Mouse (Mus musculus): ENCODE data around the gene Mlycd. TPM values are rescaled to one million over a fixed set of nuclear protein-coding genes. Genes with fewer than 3 reads are reported as not detected.
A peak's percentile ranks its signal among the peaks of the same experiment; 100 is the strongest.

The Mlycd gene
- polyA plus RNA-seq, 1 experiment: 14.2 TPM

DNA sequence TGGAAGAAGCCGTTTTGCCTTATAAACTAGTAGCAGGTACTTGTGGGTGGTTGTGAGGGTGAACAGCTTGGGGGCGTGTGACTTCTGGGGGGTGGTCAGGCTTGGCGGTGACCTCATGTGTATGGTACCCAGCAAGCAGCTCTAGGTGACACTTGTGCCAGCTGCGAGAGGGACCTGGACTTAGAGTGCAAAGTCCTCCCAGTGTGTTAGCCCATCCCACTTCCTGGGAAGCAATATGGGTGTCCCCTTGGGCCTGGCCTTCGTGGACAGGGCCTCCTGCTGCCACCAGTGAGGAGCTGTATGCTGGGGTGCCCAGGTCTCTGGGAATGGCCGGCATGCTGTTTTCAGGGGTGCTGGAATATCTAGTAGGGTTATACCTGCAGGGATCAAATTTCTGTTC is 44.2 kb downstream of the Mlycd start:
- H3K4me3 ChIP-seq (ENCODE audit: insufficient read depth, low read length): peak overlapping the region; percentile 11; the same call in 1 of the 2 replicates
- peaks cover 55% of the 10 kb centered on the region for H3K4me1 ChIP-seq (ENCODE audit: control insufficient read depth, insufficient read depth, low read length)
- TF ChIP-seq POLR2A (IDR thresholded peaks at IDR 0.05; ENCODE audit: borderline replicate concordance, low read depth, low read length): no peak
- no peak for TF ChIP-seq CTCF (IDR thresholded peaks at IDR 0.05; ENCODE audit: low read depth, low read length)
- H3K27ac ChIP-seq (ENCODE audit: insufficient read depth, low read depth, low read length): no peak overlapping the region

DNA sequence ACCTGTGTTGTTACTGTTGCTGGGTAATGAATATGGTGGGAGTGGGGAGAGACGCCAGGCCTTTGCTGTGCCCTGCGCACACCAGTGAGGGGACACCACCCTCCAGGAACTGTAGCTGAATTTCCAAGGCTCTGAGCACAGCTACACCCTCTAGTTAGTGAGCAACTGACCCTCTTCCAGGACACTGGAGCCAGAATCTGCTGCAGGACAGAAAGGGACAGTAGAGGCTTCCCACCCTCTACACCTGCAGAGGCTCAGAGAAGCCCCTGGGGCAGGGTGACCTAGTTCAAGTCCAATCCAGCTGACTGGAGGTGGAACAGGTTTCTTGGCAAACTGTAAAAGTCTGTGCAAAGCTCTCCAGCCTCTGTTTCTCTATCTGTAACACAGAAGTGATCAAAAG is 44.7 kb downstream of the Mlycd start:
- TF ChIP-seq POLR2A (IDR thresholded peaks at IDR 0.05; ENCODE audit: borderline replicate concordance, low read depth, low read length): no peak
- no peak for TF ChIP-seq CTCF (IDR thresholded peaks at IDR 0.05; ENCODE audit: low read depth, low read length)
- peaks cover 55% of the 10 kb centered on the region for H3K4me1 ChIP-seq (ENCODE audit: control insufficient read depth, insufficient read depth, low read length)
- H3K27ac ChIP-seq (ENCODE audit: insufficient read depth, low read depth, low read length): no peak overlapping the region
- H3K4me3 ChIP-seq (ENCODE audit: insufficient read depth, low read length): no peak overlapping the region

DNA sequence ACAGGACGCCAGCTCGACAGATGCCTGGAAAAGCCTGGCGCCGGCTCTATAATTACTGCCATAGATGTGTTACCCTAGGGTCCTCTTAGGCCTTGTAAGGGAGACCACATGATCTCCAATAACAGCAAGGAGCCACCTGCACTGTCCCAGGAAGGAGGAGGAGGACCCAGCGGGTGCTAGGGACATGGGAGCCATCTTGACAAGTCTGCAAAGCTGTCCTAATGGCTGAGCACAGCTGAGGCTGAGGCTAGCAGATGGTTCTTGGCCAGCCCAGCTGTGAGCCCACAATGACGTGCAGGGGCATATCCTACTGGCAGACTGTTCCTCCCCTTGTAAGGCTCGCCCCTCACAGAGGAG is 45.2 kb downstream of the Mlycd start:
- no peak for TF ChIP-seq CTCF (IDR thresholded peaks at IDR 0.05; ENCODE audit: low read depth, low read length)
- no peak for TF ChIP-seq POLR2A (IDR thresholded peaks at IDR 0.05; ENCODE audit: borderline replicate concordance, low read depth, low read length)
- Histone ChIP-seq H3K27ac (ENCODE audit: insufficient read depth, low read depth, low read length) (0 out of 2 replicates have a peak overlapping the region, but pooled peaks have one; percentile 0), H3K4me3 (ENCODE audit: insufficient read depth, low read length) (no peak overlapping the region), H3K4me1 (ENCODE audit: control insufficient read depth, insufficient read depth, low read length) (peaks cover 55% of the 10 kb centered on the region)

DNA sequence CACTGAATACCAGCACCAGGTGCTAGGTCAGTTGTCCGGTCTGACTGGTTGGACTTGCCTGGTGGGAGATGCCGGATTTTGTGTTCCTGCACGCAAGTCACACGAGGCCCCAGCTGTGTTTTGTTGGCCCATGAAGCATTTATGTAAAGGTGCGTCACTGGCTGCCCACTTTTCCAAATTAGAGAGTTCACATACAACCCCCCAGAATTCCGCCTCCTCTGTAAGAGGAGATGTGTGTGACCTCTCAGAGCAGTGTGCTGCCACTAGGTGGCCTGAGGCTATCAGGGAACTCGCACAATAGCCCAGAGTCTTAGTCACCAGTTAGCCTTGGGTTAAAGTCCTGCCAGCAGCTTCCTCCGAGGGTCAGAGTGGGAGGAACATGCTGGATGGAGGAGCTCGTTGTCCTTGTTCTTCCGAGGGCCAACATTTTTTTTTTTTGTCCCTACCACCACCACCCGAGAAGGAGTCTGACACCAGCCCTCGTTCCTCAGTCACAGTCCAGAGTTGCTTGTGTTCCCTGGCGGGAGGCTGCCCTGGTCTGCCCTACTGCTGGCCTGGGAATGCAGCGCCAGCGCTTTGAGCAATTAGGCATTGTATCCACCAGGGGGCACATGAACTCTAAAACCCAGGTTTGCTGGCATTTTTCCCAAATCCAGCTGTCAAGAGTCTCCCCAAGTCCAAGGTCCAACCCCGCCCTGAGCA is 45.7 kb downstream of the Mlycd start:
- Histone ChIP-seq H3K27ac (ENCODE audit: insufficient read depth, low read depth, low read length) (peak overlapping the region; percentile 45), H3K4me1 (ENCODE audit: control insufficient read depth, insufficient read depth, low read length) (peaks cover 52% of the 10 kb centered on the region), H3K4me3 (ENCODE audit: insufficient read depth, low read length) (peak overlapping the region; percentile 46)
- peak; percentile 48 for TF ChIP-seq CTCF (IDR thresholded peaks at IDR 0.05; ENCODE audit: low read depth, low read length)
- TF ChIP-seq POLR2A (IDR thresholded peaks at IDR 0.05; ENCODE audit: borderline replicate concordance, low read depth, low read length): no peak

DNA sequence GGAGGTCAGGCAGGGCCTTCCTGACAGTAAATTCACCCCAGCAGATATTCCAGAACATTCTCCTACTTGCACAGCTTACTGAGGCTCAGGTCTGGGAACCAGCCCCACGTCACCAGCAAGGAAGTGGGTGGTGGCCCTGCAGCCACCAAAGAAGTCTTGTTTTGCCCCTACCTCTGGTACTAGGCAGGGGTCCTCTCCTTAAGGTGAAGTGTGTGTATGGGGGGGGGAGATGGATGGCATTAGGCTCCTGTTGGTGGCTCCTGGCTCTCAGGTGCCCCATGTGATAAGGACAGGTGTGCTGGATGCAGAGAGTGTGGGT is 46.2 kb downstream of the Mlycd start:
- no peak overlapping the region; the same call in 1 of the 2 replicates for H3K27ac ChIP-seq (ENCODE audit: insufficient read depth, low read depth, low read length)
- H3K4me1 ChIP-seq (ENCODE audit: control insufficient read depth, insufficient read depth, low read length): peaks cover 47% of the 10 kb centered on the region
- no peak for TF ChIP-seq POLR2A (IDR thresholded peaks at IDR 0.05; ENCODE audit: borderline replicate concordance, low read depth, low read length)
- no peak for TF ChIP-seq CTCF (IDR thresholded peaks at IDR 0.05; ENCODE audit: low read depth, low read length)
- H3K4me3 ChIP-seq (ENCODE audit: insufficient read depth, low read length): peak overlapping the region; percentile 46; the same call in 1 of the 2 replicates

DNA sequence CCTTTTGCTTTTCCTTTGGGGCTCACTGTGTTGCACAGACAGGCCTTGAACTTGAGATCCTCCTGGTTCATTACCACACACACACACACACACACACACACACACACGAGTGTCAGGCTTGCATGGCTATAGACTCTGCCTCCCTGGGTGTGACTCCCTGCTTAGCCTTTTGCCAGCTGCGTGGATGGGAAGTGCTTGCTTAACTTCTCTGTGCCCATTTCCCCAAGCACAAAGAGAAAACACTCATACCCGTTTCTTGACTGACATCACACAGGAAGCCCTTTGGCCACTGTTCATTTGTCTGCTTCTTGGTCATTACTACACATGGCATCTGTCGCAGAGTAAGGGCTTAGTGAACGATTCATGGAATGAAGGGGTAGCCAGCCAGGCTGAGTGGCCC is 47.3 kb downstream of the Mlycd start:
- no peak overlapping the region for H3K27ac ChIP-seq (ENCODE audit: insufficient read depth, low read depth, low read length)
- H3K4me3 ChIP-seq (ENCODE audit: insufficient read depth, low read length): no peak overlapping the region
- TF ChIP-seq POLR2A (IDR thresholded peaks at IDR 0.05; ENCODE audit: borderline replicate concordance, low read depth, low read length): no peak
- no peak for TF ChIP-seq CTCF (IDR thresholded peaks at IDR 0.05; ENCODE audit: low read depth, low read length)
- peaks cover 41% of the 10 kb centered on the region for H3K4me1 ChIP-seq (ENCODE audit: control insufficient read depth, insufficient read depth, low read length)

DNA sequence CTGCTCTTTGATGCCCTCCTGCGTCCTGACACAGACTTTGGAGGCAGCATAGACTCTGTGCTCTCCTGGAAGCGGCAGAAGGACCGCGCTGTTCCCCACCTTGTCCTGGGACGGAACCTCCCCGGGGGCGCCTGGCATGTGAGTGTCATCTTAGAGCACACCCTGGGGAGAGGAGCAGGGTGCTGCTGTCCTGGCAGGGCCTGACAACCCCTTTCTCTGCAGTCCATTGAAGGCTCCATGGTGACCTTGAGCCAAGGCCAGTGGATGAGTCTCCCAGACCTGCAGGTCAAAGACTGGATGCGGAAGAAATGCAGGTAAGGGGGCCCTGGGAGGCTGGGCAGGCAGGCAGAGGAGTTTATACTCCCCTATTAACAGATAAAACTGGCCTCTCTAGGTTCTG is 48.3 kb downstream of the Mlycd start:
- Histone ChIP-seq H3K4me1 (ENCODE audit: control insufficient read depth, insufficient read depth, low read length) (peaks cover 37% of the 10 kb centered on the region), H3K4me3 (ENCODE audit: insufficient read depth, low read length) (no peak overlapping the region), H3K27ac (ENCODE audit: insufficient read depth, low read depth, low read length) (no peak overlapping the region)
- TF ChIP-seq POLR2A (IDR thresholded peaks at IDR 0.05; ENCODE audit: borderline replicate concordance, low read depth, low read length) (no peak), CTCF (IDR thresholded peaks at IDR 0.05; ENCODE audit: low read depth, low read length) (no peak)

DNA sequence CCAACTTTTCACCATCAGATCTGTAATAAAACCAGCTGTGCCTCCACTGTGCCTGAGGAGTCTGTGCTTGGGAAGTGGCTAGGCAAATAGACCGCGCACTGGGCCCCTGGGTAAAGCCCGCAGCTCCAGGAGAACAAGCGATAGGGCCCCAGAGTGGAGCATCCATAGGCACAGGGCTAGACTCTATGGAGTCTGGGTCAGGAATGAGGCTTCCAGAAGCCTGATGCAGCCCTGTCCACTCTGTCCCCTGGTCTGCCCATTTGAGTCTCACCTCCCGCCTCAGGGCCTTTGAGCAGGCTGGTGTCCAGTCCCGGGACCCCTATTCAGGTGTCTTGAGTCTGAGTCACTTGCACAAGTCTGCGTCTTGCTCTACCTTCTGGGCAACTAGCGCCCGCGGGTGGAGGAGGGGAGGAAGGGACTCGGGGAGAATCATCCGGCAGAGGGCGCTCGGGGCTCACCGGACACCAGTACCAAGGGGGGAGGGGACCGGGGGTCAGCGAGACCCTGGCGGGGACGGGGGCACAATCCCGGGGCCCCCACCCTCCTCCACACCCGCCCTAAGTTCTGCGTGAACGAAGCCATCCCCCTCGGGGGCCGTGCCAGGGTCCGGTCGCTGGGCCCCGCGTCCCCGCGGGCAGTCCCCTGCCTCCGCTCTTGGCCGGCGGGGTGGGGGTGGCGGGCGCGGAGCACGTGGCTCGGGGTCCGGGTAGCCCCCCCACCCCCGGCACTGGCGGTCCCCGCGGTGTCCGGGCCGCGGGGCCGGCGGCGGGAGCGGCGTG is 51.7 kb downstream of the Mlycd start, which contains the start of gene Necab2:
Necab2 (plus strand) TSS at position 509 of the 779 bp plus-strand sequence.
- TF ChIP-seq CTCF (IDR thresholded peaks at IDR 0.05; ENCODE audit: low read depth, low read length): peak; percentile 69
- TF ChIP-seq POLR2A (IDR thresholded peaks at IDR 0.05; ENCODE audit: borderline replicate concordance, low read depth, low read length): no peak
- Histone ChIP-seq H3K4me3 (ENCODE audit: insufficient read depth, low read length) (peak within 1 kb of the TSS; percentile 5; the same call in 1 of the 2 replicates), H3K4me1 (ENCODE audit: control insufficient read depth, insufficient read depth, low read length) (peaks cover 11% of the 10 kb centered on the region), H3K27ac (ENCODE audit: insufficient read depth, low read depth, low read length) (no peak within 1 kb of the TSS)

DNA sequence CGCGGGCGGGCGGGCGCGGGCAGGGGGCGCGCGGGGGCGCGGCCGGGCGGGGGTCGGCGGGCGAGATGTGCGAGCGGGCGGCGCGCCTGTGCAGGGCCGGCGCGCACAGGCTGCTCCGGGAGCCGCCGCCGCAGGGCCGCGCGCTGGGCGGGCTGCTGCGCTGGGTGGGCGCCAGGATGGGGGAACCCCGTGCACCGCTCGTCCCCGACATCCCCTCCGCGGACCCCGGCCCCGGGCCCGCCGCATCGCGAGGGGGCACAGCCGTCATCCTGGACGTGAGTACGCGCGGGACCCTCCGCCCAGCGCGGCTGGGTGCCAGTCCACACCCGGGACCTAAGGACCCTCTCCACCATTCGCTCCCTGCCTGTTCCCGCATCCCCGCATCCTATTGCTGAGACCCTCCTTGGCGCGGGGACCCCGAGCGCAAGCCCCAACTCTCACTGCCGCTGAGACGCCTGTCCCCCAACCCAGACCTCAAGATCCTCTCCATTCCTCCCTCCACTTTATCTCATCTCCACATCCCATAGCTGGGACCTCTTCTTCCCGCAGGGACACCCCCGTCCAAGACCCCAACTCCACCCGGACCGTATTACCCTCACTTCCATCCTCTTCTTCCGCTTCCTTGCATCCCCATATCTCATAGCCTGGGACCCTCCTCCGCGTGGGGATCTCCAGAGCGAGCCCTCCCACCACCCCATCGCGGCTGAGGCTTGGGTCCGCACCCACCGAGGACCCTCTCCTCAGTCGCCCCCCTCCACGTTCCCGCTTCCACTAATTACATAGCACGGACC is 52.5 kb downstream of the Mlycd start:
- H3K27ac ChIP-seq (ENCODE audit: insufficient read depth, low read depth, low read length): no peak overlapping the region
- no peak overlapping the region for H3K4me3 ChIP-seq (ENCODE audit: insufficient read depth, low read length)
- TF ChIP-seq POLR2A (IDR thresholded peaks at IDR 0.05; ENCODE audit: borderline replicate concordance, low read depth, low read length) (no peak), CTCF (IDR thresholded peaks at IDR 0.05; ENCODE audit: low read depth, low read length) (no peak)
- H3K4me1 ChIP-seq (ENCODE audit: control insufficient read depth, insufficient read depth, low read length): peaks cover 5% of the 10 kb centered on the region
